Mouse (Mus musculus) layer of hippocampus, adult 9-11 months (tissue): ENCODE data around the gene Gdf2.

Experiments used
- DNase-seq: peaks from one replicate; pipeline ENCODE4 v3.0.0; 2022

Gene Gdf2

GRCm38 (mm10) chr14:33940739-33941138 lies at the start of gene Gdf2:
Gdf2 (plus strand) TSS chr14:33941039.
- DNase-seq, result no peak

GRCm38 (mm10) chr14:33891507-33891906 lies 49.3 kb upstream of the Gdf2 start:
- no peak for DNase-seq

GRCm38 (mm10) chr14:33895777-33896176 lies 45.1 kb upstream of the Gdf2 start:
- peak; percentile 26 for DNase-seq

DNA sequence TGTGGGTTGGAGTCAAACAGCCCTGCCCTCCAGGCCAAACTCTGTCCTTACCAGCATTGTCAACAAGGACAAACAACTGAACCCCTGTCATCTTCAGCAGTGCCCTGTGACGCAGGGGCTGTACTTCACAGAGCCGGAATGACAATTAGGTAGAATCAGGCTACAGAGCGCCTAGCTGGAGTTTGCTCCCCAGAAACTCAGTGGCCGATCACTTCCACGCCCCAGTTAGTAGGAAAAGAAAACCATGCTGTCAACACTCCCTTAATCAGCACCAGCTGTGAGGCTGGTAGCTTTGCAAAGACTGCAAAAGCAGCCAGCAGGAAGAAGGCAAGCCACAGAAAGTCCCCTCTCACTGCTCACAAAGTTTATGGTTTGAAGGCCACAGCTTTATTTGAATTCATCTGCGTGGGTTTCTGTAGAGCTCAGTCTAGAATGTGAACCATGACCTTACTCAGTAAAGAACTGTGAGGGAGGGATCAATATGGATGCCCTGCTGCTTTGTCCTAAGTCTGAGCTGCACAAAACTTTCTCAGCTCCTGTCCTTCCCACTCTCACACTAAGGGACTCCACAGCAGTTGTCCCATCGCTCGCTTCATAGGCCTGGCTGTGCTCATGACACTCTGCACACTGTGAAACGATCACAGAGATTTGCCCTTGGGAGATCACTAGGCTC lies 44.1 kb upstream of the Gdf2 start:
- no peak for DNase-seq

- no peak for DNase-seq
Measured at GRCm38 (mm10) chr14:33902783-33903182, 38.1 kb upstream of the Gdf2 start.

GRCm38 (mm10) chr14:33903199-33903598 lies 37.6 kb upstream of the Gdf2 start:
- DNase-seq, result no peak

DNA sequence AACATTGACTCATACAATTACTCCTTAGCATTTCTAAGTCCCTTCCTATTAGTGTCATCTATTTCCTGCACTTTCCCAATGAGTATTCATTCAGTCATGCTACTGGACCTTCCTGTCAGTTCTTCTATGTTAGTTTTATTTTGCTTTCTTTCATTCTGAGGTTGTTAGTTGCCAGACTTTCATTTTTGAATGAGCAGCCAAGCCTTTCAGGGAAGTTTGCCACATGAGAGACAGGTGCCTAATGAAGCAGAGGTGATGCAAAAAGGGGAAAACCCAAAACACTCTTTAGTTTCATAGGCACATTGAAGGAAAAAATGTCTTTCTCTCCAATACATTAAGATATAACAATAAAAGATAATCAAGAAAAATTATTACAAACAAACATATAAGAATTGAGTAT lies 36.0 kb upstream of the Gdf2 start:
- no peak for DNase-seq

- DNase-seq, result peak; percentile 35
Measured at GRCm38 (mm10) chr14:33913727-33914126, 27.1 kb upstream of the Gdf2 start.

GRCm38 (mm10) chr14:33914206-33914605 lies 26.6 kb upstream of the Gdf2 start:
- no peak for DNase-seq

- peak; percentile 74 for DNase-seq
Measured at GRCm38 (mm10) chr14:33920727-33921559, 19.9 kb upstream of the Gdf2 start.

GRCm38 (mm10) chr14:33922771-33923167 lies 18.1 kb upstream of the Gdf2 start:
- no peak for DNase-seq

GRCm38 (mm10) chr14:33923168-33924070 lies 17.4 kb upstream of the Gdf2 start, which contains the start of gene Gdf10:
Gdf10 (plus strand) TSS chr14:33923587.
- DNase-seq, result peak; percentile 34

DNA sequence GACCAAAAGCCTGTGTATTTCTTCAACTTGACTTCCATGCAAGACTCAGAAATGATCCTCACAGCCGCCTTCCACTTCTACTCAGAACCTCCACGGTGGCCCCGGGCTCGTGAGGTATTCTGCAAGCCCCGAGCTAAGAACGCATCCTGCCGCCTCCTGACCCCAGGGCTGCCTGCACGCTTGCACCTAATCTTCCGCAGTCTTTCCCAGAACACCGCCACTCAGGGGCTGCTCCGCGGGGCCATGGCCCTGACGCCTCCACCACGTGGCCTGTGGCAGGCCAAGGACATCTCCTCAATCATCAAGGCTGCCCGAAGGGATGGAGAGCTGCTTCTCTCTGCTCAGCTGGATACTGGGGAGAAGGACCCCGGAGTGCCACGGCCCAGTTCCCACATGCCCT lies 9.0 kb upstream of the Gdf2 start:
- DNase-seq, result no peak

DNA sequence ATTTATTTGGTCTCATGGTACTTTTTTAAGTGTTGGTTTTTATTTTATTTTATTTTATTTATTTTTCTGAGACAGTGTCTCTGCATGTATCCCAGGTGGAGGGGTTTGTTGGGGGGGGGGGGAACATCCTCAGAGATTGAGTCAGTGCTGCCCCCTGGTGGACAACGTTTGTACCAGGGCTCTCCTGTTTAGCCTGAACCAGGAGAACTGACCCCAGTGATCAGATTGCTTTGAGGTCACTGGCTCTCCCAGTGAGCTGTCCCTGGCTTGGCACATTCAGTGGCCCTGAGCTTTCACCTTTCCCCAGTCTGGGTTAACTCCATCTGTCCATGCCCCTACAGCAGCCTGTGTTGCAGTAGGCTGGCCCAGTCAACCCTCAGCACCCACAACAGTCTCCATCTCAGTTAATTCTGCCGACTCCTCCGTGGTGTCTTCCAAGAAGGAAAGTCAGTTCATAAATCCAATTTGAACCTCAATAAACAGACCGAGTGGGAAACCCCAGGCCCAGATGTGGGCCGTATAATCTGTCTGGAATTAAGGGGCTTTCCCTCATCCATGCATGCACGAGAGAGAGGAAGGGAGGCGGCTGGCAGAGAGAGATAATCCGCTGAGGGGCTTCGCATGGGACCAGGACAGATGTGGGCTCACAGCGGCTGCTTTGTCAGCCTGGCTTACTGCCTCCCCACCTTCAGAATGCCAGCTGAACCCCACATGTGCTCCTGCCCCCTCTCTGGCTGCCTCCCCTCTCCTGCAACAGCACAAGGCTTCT lies 7.7 kb upstream of the Gdf2 start:
- peak; percentile 35 for DNase-seq

DNA sequence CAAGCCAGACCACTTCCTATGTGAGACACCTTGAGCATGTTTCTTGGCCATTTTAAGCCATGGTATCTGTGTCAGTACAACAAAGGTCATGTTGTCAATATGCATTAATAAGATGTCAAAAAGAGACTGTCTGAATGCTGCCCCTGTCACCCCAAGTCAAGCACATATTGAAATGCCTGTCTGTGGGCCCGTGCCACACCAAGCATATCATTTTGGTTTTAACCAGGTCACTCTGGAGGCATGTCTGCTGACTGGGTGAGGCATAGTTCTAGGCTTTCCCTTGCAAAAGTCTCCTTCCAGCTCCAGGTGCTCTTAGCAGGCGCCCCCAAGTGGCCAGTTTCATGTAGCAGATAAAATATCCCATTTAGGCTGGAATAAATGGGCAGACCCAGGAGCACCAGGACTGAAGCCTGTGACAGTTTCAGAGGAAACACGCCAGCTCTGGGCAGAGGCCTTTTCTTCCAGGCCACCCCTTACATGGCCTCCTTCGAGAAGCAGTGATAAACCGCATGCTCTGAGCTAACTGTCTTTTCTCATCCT lies 7.0 kb upstream of the Gdf2 start:
- peak; percentile 45 for DNase-seq

GRCm38 (mm10) chr14:33939117-33939516 lies 1.7 kb upstream of the Gdf2 start:
- DNase-seq, result no peak

GRCm38 (mm10) chr14:33942222-33942621 lies 1.4 kb downstream of the Gdf2 start:
- DNase-seq, result no peak

DNA sequence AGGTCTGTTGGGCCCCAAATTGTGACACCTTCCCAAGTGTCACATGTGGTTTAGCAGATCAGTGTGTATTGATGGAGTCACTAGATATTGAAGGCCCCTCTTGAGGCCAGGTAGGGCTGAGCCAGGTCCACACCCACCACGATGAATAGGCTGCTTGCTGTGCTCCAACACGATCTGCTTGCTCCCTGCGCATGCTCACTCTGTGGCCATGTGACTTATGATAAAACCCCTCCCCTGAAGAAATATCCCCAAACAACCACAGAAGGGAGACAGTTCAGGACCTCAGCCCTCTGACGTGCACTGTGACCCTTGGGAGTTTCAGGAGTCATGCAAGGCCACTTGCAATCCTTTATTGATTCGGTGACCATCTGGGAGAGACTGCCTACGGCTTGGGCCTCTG lies 5.3 kb downstream of the Gdf2 start:
- no peak for DNase-seq

DNA sequence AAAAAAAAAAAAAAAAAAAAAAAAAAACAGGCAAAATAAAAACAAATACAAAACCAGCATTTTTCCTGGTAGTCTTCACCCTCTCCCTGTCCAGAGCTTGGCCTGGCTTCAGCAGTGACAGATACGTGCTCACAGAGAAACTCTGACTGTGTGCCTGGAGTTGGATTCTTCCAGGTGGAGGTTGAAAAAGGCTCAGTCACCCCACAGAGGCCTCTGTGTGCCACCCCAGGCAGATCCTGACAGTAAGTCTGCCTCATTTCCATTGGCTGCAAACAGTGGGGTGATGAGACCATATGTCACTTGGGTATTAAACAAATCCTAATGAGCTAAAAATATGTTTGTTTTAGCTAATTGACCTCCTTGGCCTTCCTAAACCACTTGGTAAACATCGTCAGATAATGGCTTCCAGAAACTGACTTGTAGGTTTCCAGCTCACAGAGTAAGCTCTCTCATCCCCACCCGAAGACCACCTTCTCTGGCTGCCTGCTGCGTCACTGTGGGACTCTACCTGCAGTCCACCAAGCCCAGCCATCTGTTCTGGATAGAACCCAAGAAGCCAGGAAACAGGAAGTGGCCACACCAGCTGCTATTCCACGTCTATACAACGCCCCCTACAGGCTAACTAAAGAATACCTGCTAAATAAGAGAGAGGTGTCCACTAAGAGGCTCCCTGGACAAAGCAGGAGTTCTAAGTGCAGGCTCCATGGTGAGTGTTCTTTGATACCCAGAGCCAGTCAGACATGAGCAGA lies 11.6 kb downstream of the Gdf2 start:
- no peak for DNase-seq

DNA sequence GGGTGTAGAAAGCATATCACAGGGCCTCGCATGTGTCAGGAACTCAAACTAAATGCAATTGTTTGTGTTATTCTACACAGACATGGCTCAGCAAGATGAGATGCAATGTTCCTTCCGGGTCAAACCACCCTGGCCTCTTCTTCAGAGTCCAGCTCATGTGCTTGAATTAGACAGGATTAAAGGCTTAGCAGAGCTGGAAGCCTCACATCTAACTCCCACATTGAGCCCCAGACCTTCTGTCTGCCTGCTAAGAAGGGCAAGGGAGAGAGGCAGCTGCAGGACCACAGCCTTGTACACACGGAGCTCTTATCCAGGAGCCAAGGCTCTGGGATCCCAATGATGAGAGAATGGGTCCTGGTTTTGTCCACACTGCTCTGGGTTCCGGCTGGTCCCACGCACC lies 12.9 kb downstream of the Gdf2 start, which contains the start of gene Rbp3:
Gene Rbp3 (plus strand): TSS at position 243 of the 400 bp plus-strand sequence.
- DNase-seq, result no peak

GRCm38 (mm10) chr14:33956055-33956454 lies 15.2 kb downstream of the Gdf2 start:
- DNase-seq, result no peak
